Mouse (Mus musculus): Measurements from ENCODE around the gene Adamts6. TPM values are rescaled to one million over a fixed set of nuclear protein-coding genes. Genes with fewer than 3 reads are reported as not detected.
A peak's percentile ranks its signal among the peaks of the same experiment; 100 is the strongest.

Adamts6 gene
- polyA plus RNA-seq, 1 experiment: 2.1 TPM

DNA sequence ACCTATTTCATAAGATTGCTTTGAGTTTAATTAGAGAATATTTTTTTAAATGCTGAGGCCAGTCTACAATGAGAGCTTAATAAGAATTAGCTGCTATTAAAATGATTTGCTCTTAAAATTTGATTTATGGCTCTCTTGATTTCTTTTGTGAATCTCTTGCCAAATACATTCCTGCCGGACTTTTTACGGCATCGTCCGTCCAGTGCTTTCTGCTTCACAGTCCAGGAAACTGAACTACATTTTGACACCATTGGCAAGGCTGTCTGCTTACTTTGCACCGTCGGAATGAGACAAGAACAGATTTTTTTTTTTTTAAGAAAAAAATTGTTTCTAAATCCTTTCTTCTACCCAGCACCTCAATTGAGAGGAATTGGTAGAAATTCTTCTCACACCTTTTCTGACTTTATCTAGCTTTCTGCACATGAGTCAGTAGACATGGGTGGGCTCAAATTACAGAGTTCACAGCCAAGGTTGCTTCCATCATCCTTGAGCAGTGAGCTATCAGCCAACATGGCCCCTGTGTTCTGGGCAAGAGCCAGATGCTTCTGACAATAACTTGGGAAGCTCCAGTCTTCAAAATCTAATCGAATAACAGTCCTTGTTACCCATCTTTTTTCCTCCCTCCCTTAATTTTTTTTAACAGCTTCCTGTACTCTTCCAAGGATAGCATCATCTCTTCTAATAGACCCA lies 246.3 kb downstream of the Adamts6 start:
- Histone ChIP-seq H3K4me3 (ENCODE audit: low read depth, low read length) (no peak overlapping the region), H3K4me1 (ENCODE audit: control insufficient read depth, insufficient read depth, low read length) (no peaks in the 10 kb centered on the region), H3K9me3 (replicated peaks; ENCODE audit: control insufficient read depth, insufficient read depth, low read length, poor library complexity, severe bottlenecking) (no peaks in the 10 kb centered on the region), H3K27me3 (ENCODE audit: control insufficient read depth, insufficient read depth, low read length, poor library complexity, severe bottlenecking) (no peaks in the 10 kb centered on the region), H3K9ac (ENCODE audit: low read depth, poor library complexity, severe bottlenecking) (no peak overlapping the region), H3K36me3 (ENCODE audit: control insufficient read depth, insufficient read depth, low read length, poor library complexity, severe bottlenecking) (no peaks in the 10 kb centered on the region), H3K27ac (ENCODE audit: insufficient read depth, low read length) (no peak overlapping the region)
- TF ChIP-seq CTCF (IDR thresholded peaks at IDR 0.05; ENCODE audit: low read depth, low read length) (no peak), POLR2A (IDR thresholded peaks at IDR 0.05; ENCODE audit: insufficient read depth, low read length) (no peak), EP300 (IDR thresholded peaks at IDR 0.05; ENCODE audit: insufficient read depth, low read depth, low read length) (no peak)

- no peaks in the 10 kb centered on the region for H3K27me3 ChIP-seq (ENCODE audit: control insufficient read depth, insufficient read depth, low read length, poor library complexity, severe bottlenecking)
- H3K4me1 ChIP-seq (ENCODE audit: control insufficient read depth, insufficient read depth, low read length): no peaks in the 10 kb centered on the region
- TF ChIP-seq EP300 (IDR thresholded peaks at IDR 0.05; ENCODE audit: insufficient read depth, low read depth, low read length) (no peak), CTCF (IDR thresholded peaks at IDR 0.05; ENCODE audit: low read depth, low read length) (no peak), POLR2A (IDR thresholded peaks at IDR 0.05; ENCODE audit: insufficient read depth, low read length) (no peak)
- peaks cover 2% of the 10 kb centered on the region; the same call in 1 of the 2 replicates for H3K9me3 ChIP-seq (replicated peaks; ENCODE audit: control insufficient read depth, insufficient read depth, low read length, poor library complexity, severe bottlenecking)
- H3K36me3 ChIP-seq (ENCODE audit: control insufficient read depth, insufficient read depth, low read length, poor library complexity, severe bottlenecking): no peaks in the 10 kb centered on the region
- H3K27ac ChIP-seq (ENCODE audit: insufficient read depth, low read length): no peak overlapping the region
- H3K9ac ChIP-seq (ENCODE audit: low read depth, poor library complexity, severe bottlenecking): peak overlapping the region; percentile 13; the same call in 1 of the 2 replicates
- no peak overlapping the region for H3K4me3 ChIP-seq (ENCODE audit: low read depth, low read length)
Measured at GRCm38 (mm10) chr13:104540861-104541398, 253.3 kb downstream of the Adamts6 start.

GRCm38 (mm10) chr13:104542123-104542758 lies 254.6 kb downstream of the Adamts6 start:
- no peaks in the 10 kb centered on the region for H3K4me1 ChIP-seq (ENCODE audit: control insufficient read depth, insufficient read depth, low read length)
- no peaks in the 10 kb centered on the region for H3K27me3 ChIP-seq (ENCODE audit: control insufficient read depth, insufficient read depth, low read length, poor library complexity, severe bottlenecking)
- peaks cover 2% of the 10 kb centered on the region; the same call in 1 of the 2 replicates for H3K9me3 ChIP-seq (replicated peaks; ENCODE audit: control insufficient read depth, insufficient read depth, low read length, poor library complexity, severe bottlenecking)
- no peaks in the 10 kb centered on the region for H3K36me3 ChIP-seq (ENCODE audit: control insufficient read depth, insufficient read depth, low read length, poor library complexity, severe bottlenecking)
- no peak for TF ChIP-seq CTCF (IDR thresholded peaks at IDR 0.05; ENCODE audit: low read depth, low read length)
- TF ChIP-seq POLR2A (IDR thresholded peaks at IDR 0.05; ENCODE audit: insufficient read depth, low read length): no peak
- TF ChIP-seq EP300 (IDR thresholded peaks at IDR 0.05; ENCODE audit: insufficient read depth, low read depth, low read length): no peak
- no peak overlapping the region for H3K27ac ChIP-seq (ENCODE audit: insufficient read depth, low read length)
- H3K9ac ChIP-seq (ENCODE audit: low read depth, poor library complexity, severe bottlenecking): no peak overlapping the region
- no peak overlapping the region for H3K4me3 ChIP-seq (ENCODE audit: low read depth, low read length)

DNA sequence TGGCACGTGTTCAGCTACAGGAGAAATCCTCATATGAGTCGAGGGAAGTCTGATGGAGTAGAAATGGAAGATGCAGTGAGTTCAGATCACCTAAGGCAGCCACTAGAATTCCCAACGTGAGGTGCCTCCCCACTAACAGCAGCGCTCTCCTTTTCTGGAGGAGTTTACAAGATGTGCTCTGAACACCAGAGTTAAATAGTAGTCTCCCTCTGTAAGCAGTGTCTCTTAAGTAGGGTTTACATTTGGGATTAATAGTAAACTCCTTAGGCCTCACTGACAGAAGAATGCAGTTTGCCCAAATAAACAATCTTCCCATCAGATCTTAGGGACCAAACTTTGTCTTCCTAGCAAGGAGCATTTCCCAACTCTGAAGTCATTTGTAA lies 255.1 kb downstream of the Adamts6 start:
- H3K9ac ChIP-seq (ENCODE audit: low read depth, poor library complexity, severe bottlenecking): no peak overlapping the region
- no peak overlapping the region for H3K27ac ChIP-seq (ENCODE audit: insufficient read depth, low read length)
- H3K4me3 ChIP-seq (ENCODE audit: low read depth, low read length): no peak overlapping the region
- no peaks in the 10 kb centered on the region for H3K4me1 ChIP-seq (ENCODE audit: control insufficient read depth, insufficient read depth, low read length)
- TF ChIP-seq CTCF (IDR thresholded peaks at IDR 0.05; ENCODE audit: low read depth, low read length) (no peak), POLR2A (IDR thresholded peaks at IDR 0.05; ENCODE audit: insufficient read depth, low read length) (no peak), EP300 (IDR thresholded peaks at IDR 0.05; ENCODE audit: insufficient read depth, low read depth, low read length) (no peak)
- H3K9me3 ChIP-seq (replicated peaks; ENCODE audit: control insufficient read depth, insufficient read depth, low read length, poor library complexity, severe bottlenecking): peaks cover 2% of the 10 kb centered on the region; the same call in 1 of the 2 replicates
- no peaks in the 10 kb centered on the region for H3K36me3 ChIP-seq (ENCODE audit: control insufficient read depth, insufficient read depth, low read length, poor library complexity, severe bottlenecking)
- H3K27me3 ChIP-seq (ENCODE audit: control insufficient read depth, insufficient read depth, low read length, poor library complexity, severe bottlenecking): no peaks in the 10 kb centered on the region

Other genes with a start within 250 kb of the Adamts6 start
- 38.9 and 57.6 TPM in 2 replicates for gene Nln, start 178.2 kb upstream of the Adamts6 start, polyA plus RNA-seq (2011; ENCODE audit: insufficient read depth, insufficient read length, low read depth, missing spikeins)
- 6.7 and 8.0 TPM in 2 replicates for gene Sgtb, start 178.1 kb upstream of the Adamts6 start, polyA plus RNA-seq (2011; ENCODE audit: insufficient read depth, insufficient read length, low read depth, missing spikeins)
- 66.0 and 79.0 TPM in 2 replicates for gene Trappc13, start 109.4 kb upstream of the Adamts6 start, polyA plus RNA-seq (2011; ENCODE audit: insufficient read depth, insufficient read length, low read depth, missing spikeins)
- 22.8 and 26.8 TPM in 2 replicates for gene Trim23, start 109.0 kb upstream of the Adamts6 start, polyA plus RNA-seq (2011; ENCODE audit: insufficient read depth, insufficient read length, low read depth, missing spikeins)
- gene Cenpk, start 59.2 kb upstream of the Adamts6 start, polyA plus RNA-seq (2011; ENCODE audit: insufficient read depth, insufficient read length, low read depth, missing spikeins): 42.2 and 44.0 TPM in 2 replicates
- 54.8 and 57.4 TPM in 2 replicates for gene Ppwd1, start 59.0 kb upstream of the Adamts6 start, polyA plus RNA-seq (2011; ENCODE audit: insufficient read depth, insufficient read length, low read depth, missing spikeins)